Mouse (Mus musculus) cortical plate, adult 2 months (tissue): ENCODE data around the gene E2f8. TPM values are rescaled to one million over a fixed set of nuclear protein-coding genes. Genes with fewer than 3 reads are reported as not detected.

Experiments used
- H3K27ac ChIP-seq: fragments of 200-500 bp; 2 replicates; pipeline ENCODE4 v1.5.1; 2012; ENCODE audit warnings: low read length, control low read depth, inconsistent platforms; ENCODE audit not compliant: insufficient read depth
- H3K4me1 ChIP-seq: fragments of 200-500 bp; 2 replicates; pipeline ENCODE4 v1.6.1; 2011; ENCODE audit warnings: low read length; ENCODE audit not compliant: control insufficient read depth, insufficient read depth
- H3K4me3 ChIP-seq: fragments of 200-500 bp; 2 replicates; pipeline ENCODE4 v1.5.1; 2011; ENCODE audit warnings: mild to moderate bottlenecking, low read length, control low read depth; ENCODE audit not compliant: insufficient read depth
- CTCF ChIP-seq: fragments of 200-500 bp; IDR thresholded peaks from 2 replicates; pipeline ENCODE4 v1.5.1; 2011; ENCODE audit warnings: mild to moderate bottlenecking, control low read depth, low read length; ENCODE audit not compliant: insufficient read depth; ENCODE audit errors: extremely low read depth
- POLR2A ChIP-seq: fragments of 200-500 bp; IDR thresholded peaks from 2 replicates; pipeline ENCODE4 v1.6.1; 2011; ENCODE audit warnings: mild to moderate bottlenecking, low read length, control low read depth; ENCODE audit not compliant: insufficient read depth; ENCODE audit errors: extremely low read depth
- polyA plus RNA-seq: library from polyadenylated mRNA; depleted of rRNA; stranded (reverse); fragments of >200 nt; gene quantifications from 2 replicates; pipeline ENCODE4 v1.2.3, GENCODE M21; 2012; rRNA removed

The E2f8 gene
- polyA plus RNA-seq, 1 experiment, result 0.44 TPM

DNA sequence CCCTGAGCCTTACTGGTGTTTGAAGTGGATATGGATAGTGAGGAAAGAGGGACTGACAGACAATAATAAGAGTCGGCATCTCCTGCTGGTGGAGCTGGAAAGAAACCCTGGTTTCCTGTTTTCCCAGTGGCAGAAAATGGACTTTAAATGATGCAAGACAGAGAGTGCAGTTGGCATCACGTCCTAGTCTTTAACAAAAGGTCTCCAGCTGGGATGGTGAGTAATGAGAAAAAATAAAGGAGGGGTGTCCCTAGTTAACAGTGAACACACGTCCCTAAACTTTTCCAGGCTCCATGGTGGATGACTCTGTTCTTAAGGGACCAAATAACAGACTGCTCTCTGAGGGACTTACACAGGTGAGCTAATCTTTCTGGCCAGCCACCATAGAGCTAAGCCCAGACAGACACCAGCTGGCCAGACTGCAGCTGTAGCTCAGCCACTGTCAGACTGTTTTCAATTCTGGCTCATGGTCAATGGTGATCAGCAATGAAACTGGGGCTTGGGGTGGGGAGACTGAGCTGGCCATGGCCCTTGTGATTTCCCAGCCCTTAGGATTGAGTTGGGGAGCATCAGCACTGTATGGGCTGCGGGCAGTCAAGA, 46.9 kb downstream of the E2f8 start:
- Histone ChIP-seq H3K4me3 (no peak overlapping the region), H3K4me1 (no peaks in the 10 kb centered on the region; the same call in 1 of the 2 replicates), H3K27ac (no peak overlapping the region)
- TF ChIP-seq CTCF (no peak), POLR2A (no peak)

GRCm38 (mm10) chr7:48832735-48833134, 48.7 kb downstream of the E2f8 start:
- TF ChIP-seq POLR2A (no peak), CTCF (no peak)
- H3K4me3 ChIP-seq, result no peak overlapping the region
- no peaks in the 10 kb centered on the region; the same call in 1 of the 2 replicates for H3K4me1 ChIP-seq
- no peak overlapping the region for H3K27ac ChIP-seq

DNA sequence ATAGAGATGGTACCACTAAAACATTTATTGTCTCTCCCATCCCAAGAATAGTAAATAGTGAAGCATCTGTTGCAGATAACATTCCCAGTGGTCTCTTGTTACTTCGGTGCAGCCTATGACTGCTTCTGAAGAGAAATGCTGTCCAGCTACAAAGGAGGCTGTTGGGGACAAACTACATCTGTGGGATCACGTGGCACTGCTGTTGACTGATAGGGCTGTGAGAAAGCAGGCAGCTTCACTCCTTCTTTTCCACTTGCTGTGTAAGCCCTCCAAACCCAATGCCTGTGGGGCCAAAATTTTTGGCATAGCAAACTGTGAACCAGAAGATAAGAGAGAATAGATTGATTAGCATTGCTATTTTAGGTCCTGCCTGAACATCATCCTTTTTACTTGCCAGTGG, 51.0 kb downstream of the E2f8 start:
- no peak overlapping the region for H3K27ac ChIP-seq
- H3K4me1 ChIP-seq, result no peaks in the 10 kb centered on the region; the same call in 1 of the 2 replicates
- no peak overlapping the region for H3K4me3 ChIP-seq
- TF ChIP-seq CTCF (no peak), POLR2A (no peak)

GRCm38 (mm10) chr7:48829177-48829910, 52.1 kb downstream of the E2f8 start:
- H3K4me3 ChIP-seq, result no peak overlapping the region
- no peak overlapping the region for H3K27ac ChIP-seq
- H3K4me1 ChIP-seq, result no peaks in the 10 kb centered on the region
- TF ChIP-seq CTCF (no peak), POLR2A (no peak)

- TF ChIP-seq CTCF (no peak), POLR2A (no peak)
- no peak overlapping the region for H3K27ac ChIP-seq
- no peaks in the 10 kb centered on the region for H3K4me1 ChIP-seq
- no peak overlapping the region for H3K4me3 ChIP-seq
These were observed 56.2 kb downstream of the E2f8 start for GRCm38 (mm10) chr7:48825170-48825569.

GRCm38 (mm10) chr7:48824671-48825070, 56.7 kb downstream of the E2f8 start:
- TF ChIP-seq POLR2A, result no peak
- no peak for TF ChIP-seq CTCF
- Histone ChIP-seq H3K4me1 (no peaks in the 10 kb centered on the region), H3K27ac (no peak overlapping the region), H3K4me3 (no peak overlapping the region)

- TF ChIP-seq POLR2A, result no peak
- no peak for TF ChIP-seq CTCF
- H3K4me3 ChIP-seq, result no peak overlapping the region
- no peak overlapping the region for H3K27ac ChIP-seq
- H3K4me1 ChIP-seq, result no peaks in the 10 kb centered on the region
These were observed 57.8 kb downstream of the E2f8 start for GRCm38 (mm10) chr7:48823621-48824020.

DNA sequence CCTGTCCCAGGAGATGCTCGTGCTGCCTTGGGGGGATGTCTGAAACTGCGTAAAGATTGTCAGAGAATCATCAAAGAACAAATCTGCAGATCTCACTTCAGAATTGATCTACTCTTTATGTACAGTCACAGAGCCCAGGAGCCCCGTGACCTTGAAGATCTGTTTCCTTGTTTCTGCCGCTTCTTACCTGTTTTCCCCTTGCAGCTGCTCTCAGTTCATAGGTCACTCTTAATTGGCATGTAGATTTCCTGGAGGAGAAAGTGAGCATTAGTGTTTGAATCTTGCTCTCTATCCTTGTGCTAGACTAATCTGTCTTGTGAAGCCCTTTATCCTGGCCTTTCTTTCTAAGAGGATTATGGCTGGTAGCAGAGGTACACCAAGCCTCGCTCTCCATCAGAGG, 59.7 kb downstream of the E2f8 start:
- Histone ChIP-seq H3K4me1 (no peaks in the 10 kb centered on the region), H3K4me3 (no peak overlapping the region), H3K27ac (no peak overlapping the region)
- no peak for TF ChIP-seq POLR2A
- no peak for TF ChIP-seq CTCF

Other genes starting within 250 kb of the E2f8 start
- gene Mrgprb3, start 237.8 kb downstream of the E2f8 start, polyA plus RNA-seq, result not detected in 2 replicates
- 21.3 TPM in 2 replicates for gene Zdhhc13, start 92.6 kb downstream of the E2f8 start, polyA plus RNA-seq
- gene Csrp3, start 33.6 kb downstream of the E2f8 start, polyA plus RNA-seq, result not detected in 2 replicates
- 37.0 and 38.5 TPM in 2 replicates for gene Nav2, start 27.1 kb upstream of the E2f8 start, polyA plus RNA-seq